22 mouse cellular contexts compared by ENCODE assay signal in the genomic region with DNA sequence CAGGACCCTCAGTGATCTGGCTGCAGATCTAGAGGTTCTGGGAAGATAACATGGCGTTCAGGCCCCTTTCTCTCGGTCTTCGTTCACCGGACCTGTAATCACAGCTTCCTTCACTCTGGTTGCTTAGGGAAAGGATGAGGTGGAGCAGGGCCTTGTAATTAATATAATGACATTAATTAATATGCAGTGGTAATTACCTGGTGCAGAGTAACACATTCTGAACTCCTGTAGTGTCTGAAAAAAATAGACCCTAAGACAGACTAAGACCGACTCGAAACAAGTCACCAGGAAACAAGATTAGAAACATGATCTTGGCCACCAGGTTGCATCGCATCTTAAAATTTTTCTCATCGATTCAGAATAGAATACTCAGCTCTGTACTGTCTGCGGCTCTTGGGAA. TPM values are rescaled to one million over a fixed set of nuclear protein-coding genes. Genes with fewer than 3 reads are reported as not detected.
"Had no signal": no experiment of that assay in that cellular context is flagged by ENCODE, and none has a peak within 500 bp of the region (broad histone marks: within the 10 kb centered on the region; RNA-seq: fewer than 3 reads in every experiment).

No protein-coding gene starts in this region.

- H3K4me3 ChIP-seq: midbrain, embryonic 12.5 days; myocyte; neural tube, embryonic 13.5 days; neural tube, embryonic 15.5 days; stomach, embryonic 15.5 days had no signal

- H3K27me3 ChIP-seq: midbrain, embryonic 12.5 days; neural tube, embryonic 15.5 days; stomach, embryonic 15.5 days had no signal

- H3K4me2 ChIP-seq: lung, embryonic 14.5 days; midbrain, embryonic 12.5 days; neural tube, embryonic 13.5 days; neural tube, embryonic 15.5 days; stomach, embryonic 15.5 days had no signal

- DNase-seq: lung, adult 18-20 months; lung, embryonic 14.5 days; lung, postnatal 10 days; lung, postnatal 4 days; midbrain, embryonic 14.5 days; right cerebral cortex, postnatal 14 days; thymus, adult 2 months; thymus, postnatal 25 days; thymus, postnatal 4 days had no signal

- H3K9ac ChIP-seq: lung, embryonic 14.5 days; midbrain, embryonic 12.5 days; neural tube, embryonic 13.5 days; neural tube, embryonic 15.5 days; stomach, embryonic 15.5 days had no signal

- ATAC-seq: midbrain, embryonic 16.5 days had no signal

- H3K9me3 ChIP-seq: neural tube, embryonic 15.5 days; stomach, embryonic 15.5 days had no signal

- H3K27ac ChIP-seq: midbrain, embryonic 12.5 days; neural tube, embryonic 13.5 days; neural tube, embryonic 15.5 days; stomach, embryonic 15.5 days; stomach, postnatal 0 days had no signal

- H3K36me3 ChIP-seq: midbrain, embryonic 12.5 days; neural tube, embryonic 13.5 days; neural tube, embryonic 15.5 days; stomach, embryonic 15.5 days had no signal

- H3K4me1 ChIP-seq: midbrain, embryonic 12.5 days; neural tube, embryonic 13.5 days; neural tube, embryonic 15.5 days; stomach, embryonic 15.5 days had no signal

RNA-seq across cellular contexts. Expression of gene Smco2, which starts 30.0 kb away (rescaled TPM):
- total RNA-seq: megakaryocyte, adult 5-6 weeks; megakaryocyte-erythroid progenitor cell, adult 5-6 weeks had no signal
- polyA plus RNA-seq: lung, embryonic 14.5 days; lung, embryonic 16.5 days; midbrain, embryonic 12.5 days; midbrain, embryonic 14.5 days; midbrain, embryonic 16.5 days; myocyte; neural tube, embryonic 11.5 days; neural tube, embryonic 13.5 days; neural tube, embryonic 15.5 days; spleen, adult 2 months; stomach, embryonic 15.5 days; stomach, postnatal 0 days; thymus, adult 2 months; urinary bladder, adult 2 months had no signal
